Mouse (Mus musculus) midbrain, embryonic 13.5 days (tissue): ENCODE data around the gene Slco2b1. TPM values are rescaled to one million over a fixed set of nuclear protein-coding genes. Genes with fewer than 3 reads are reported as not detected.

Experiments
- ATAC-seq: fragments of 200-750 bp; cut with Nextera tagmentation; 2 replicates; pipeline ENCODE4 v1.8.0; 2017; ENCODE audit warnings: mild to moderate bottlenecking, moderate TSS enrichment, moderate library complexity
- H3K27ac ChIP-seq: fragments of 300-500 bp; sonication (generic); 2 replicates; pipeline ENCODE4 v1.5.1; 2015; ENCODE audit warnings: inconsistent platforms, mild to moderate bottlenecking, moderate library complexity
- H3K27me3 ChIP-seq: fragments of 300-500 bp; sonication (generic); 2 replicates; pipeline ENCODE4 v1.6.1; 2015; ENCODE audit warnings: mild to moderate bottlenecking, inconsistent platforms
- H3K36me3 ChIP-seq: fragments of 300-500 bp; sonication (generic); 2 replicates; pipeline ENCODE4 v1.6.1; 2015; ENCODE audit warnings: mild to moderate bottlenecking, inconsistent platforms
- H3K4me1 ChIP-seq: fragments of 300-500 bp; sonication (generic); replicated peaks from 2 replicates; pipeline ENCODE4 v1.6.1; 2015; ENCODE audit warnings: inconsistent platforms
- H3K4me2 ChIP-seq: fragments of 300-500 bp; sonication (generic); replicated peaks from 2 replicates; pipeline ENCODE4 v1.6.1; 2015; ENCODE audit warnings: moderate library complexity, mild to moderate bottlenecking, inconsistent platforms
- H3K4me3 ChIP-seq: fragments of 300-500 bp; sonication (generic); replicated peaks from 2 replicates; pipeline ENCODE4 v1.5.1; 2015; ENCODE audit warnings: mild to moderate bottlenecking, inconsistent platforms
- H3K9ac ChIP-seq: fragments of 300-500 bp; sonication (generic); replicated peaks from 2 replicates; pipeline ENCODE4 v1.6.1; 2015; ENCODE audit warnings: mild to moderate bottlenecking, inconsistent platforms
- H3K9me3 ChIP-seq: fragments of 300-500 bp; sonication (generic); 2 replicates; pipeline ENCODE4 v1.6.1; 2016; ENCODE audit warnings: mild to moderate bottlenecking, inconsistent platforms
- WGBS: fragments of 180-500 bp; shearing (Covaris S2); methylation state at CpG from one replicate; pipeline ENCODE4 v1.1.7; 2015; 5-methylcytosine and 5-hydroxymethylcytosine counted together
- polyA plus RNA-seq: library from polyadenylated mRNA; unstranded; fragments of >200 nt; fragmentation: Nextera tagmentation; extraction: Ambion mirVana; gene quantifications from 2 replicates; pipeline ENCODE4 v1.2.1, GENCODE M21; 2015

Gene Slco2b1
- polyA plus RNA-seq, 1 experiment from 2014 or later, result 5.0 TPM

GRCm38 (mm10) chr7:99641245-99641644 is 69.9 kb downstream of the Slco2b1 start:
- Histone ChIP-seq H3K27ac (no peak overlapping the region), H3K9me3 (no peaks in the 10 kb centered on the region), H3K4me1 (peaks cover 3% of the 10 kb centered on the region; the same call in 1 of the 2 replicates), H3K36me3 (no peaks in the 10 kb centered on the region), H3K4me3 (no peak overlapping the region), H3K4me2 (no peak overlapping the region), H3K9ac (no peak overlapping the region), H3K27me3 (0 out of 2 replicates have a peak, but pooled peaks cover 7% of the 10 kb centered on the region)
- ATAC-seq, result no peak
- 46% methylated on average over 4 of the region's 4 CpGs for WGBS

GRCm38 (mm10) chr7:99633966-99634665 is 77.0 kb downstream of the Slco2b1 start:
- Histone ChIP-seq H3K36me3 (no peaks in the 10 kb centered on the region), H3K9me3 (no peaks in the 10 kb centered on the region), H3K27me3 (peaks cover 31% of the 10 kb centered on the region), H3K27ac (no peak overlapping the region), H3K9ac (no peak overlapping the region), H3K4me2 (no peak overlapping the region), H3K4me3 (no peak overlapping the region), H3K4me1 (0 out of 2 replicates have a peak, but pooled peaks cover 6% of the 10 kb centered on the region)
- WGBS, result 78% methylated on average over 8 of the region's 8 CpGs
- no peak for ATAC-seq

- no peak overlapping the region for H3K9ac ChIP-seq
- no peaks in the 10 kb centered on the region for H3K9me3 ChIP-seq
- no peak overlapping the region for H3K27ac ChIP-seq
- peaks cover 10% of the 10 kb centered on the region for H3K4me1 ChIP-seq
- H3K36me3 ChIP-seq, result no peaks in the 10 kb centered on the region
- H3K27me3 ChIP-seq, result peaks cover 50% of the 10 kb centered on the region
- no peak overlapping the region for H3K4me2 ChIP-seq
- H3K4me3 ChIP-seq, result no peak overlapping the region
- ATAC-seq, result no peak
- 21% methylated on average over 6 of the region's 6 CpGs for WGBS
These were observed 78.9 kb downstream of the Slco2b1 start for GRCm38 (mm10) chr7:99632286-99632685.

GRCm38 (mm10) chr7:99627366-99627765 is 83.8 kb downstream of the Slco2b1 start:
- peak overlapping the region; percentile 50 for H3K4me3 ChIP-seq
- peaks cover 27% of the 10 kb centered on the region for H3K4me1 ChIP-seq
- H3K27ac ChIP-seq, result no peak overlapping the region
- no peak overlapping the region for H3K9ac ChIP-seq
- no peak for ATAC-seq
- no peaks in the 10 kb centered on the region for H3K9me3 ChIP-seq
- H3K27me3 ChIP-seq, result peaks cover 87% of the 10 kb centered on the region
- 6% methylated on average over 7 of the region's 7 CpGs for WGBS
- peak overlapping the region; percentile 87 for H3K4me2 ChIP-seq
- no peaks in the 10 kb centered on the region for H3K36me3 ChIP-seq

- Histone ChIP-seq H3K9ac (peak within 1 kb of the TSS; percentile 70), H3K36me3 (no peaks in the 10 kb centered on the region), H3K27ac (peak within 1 kb of the TSS; percentile 48), H3K4me2 (peak within 1 kb of the TSS; percentile 87), H3K4me1 (peaks cover 27% of the 10 kb centered on the region), H3K27me3 (peaks cover 87% of the 10 kb centered on the region), H3K9me3 (no peaks in the 10 kb centered on the region), H3K4me3 (peak within 1 kb of the TSS; percentile 50)
- peak; percentile 26; the same call in 1 of the 2 replicates for ATAC-seq
- WGBS, result under 1% methylated on average over 80 of the region's 83 CpGs
These were observed 84.5 kb downstream of the Slco2b1 start, which contains the start of gene Tpbgl for GRCm38 (mm10) chr7:99626376-99627270. TSS of gene Tpbgl (minus strand) at chr7:99627103.

GRCm38 (mm10) chr7:99625722-99626375 is 85.3 kb downstream of the Slco2b1 start:
- Histone ChIP-seq H3K4me3 (peak overlapping the region; percentile 50), H3K27ac (peak overlapping the region; percentile 48), H3K36me3 (no peaks in the 10 kb centered on the region), H3K27me3 (peaks cover 81% of the 10 kb centered on the region), H3K4me2 (peak overlapping the region; percentile 87), H3K9ac (peak overlapping the region; percentile 70), H3K9me3 (no peaks in the 10 kb centered on the region), H3K4me1 (peaks cover 30% of the 10 kb centered on the region)
- under 1% methylated on average over 81 of the region's 81 CpGs for WGBS
- peak; percentile 92 for ATAC-seq

GRCm38 (mm10) chr7:99618860-99619259 is 92.3 kb downstream of the Slco2b1 start:
- H3K9ac ChIP-seq, result no peak overlapping the region
- peaks cover 6% of the 10 kb centered on the region; the same call in 1 of the 2 replicates for H3K4me1 ChIP-seq
- H3K4me3 ChIP-seq, result no peak overlapping the region
- H3K4me2 ChIP-seq, result no peak overlapping the region
- ATAC-seq, result no peak; the same call in 1 of the 2 replicates
- H3K9me3 ChIP-seq, result no peaks in the 10 kb centered on the region
- no peak overlapping the region for H3K27ac ChIP-seq
- peaks cover 23% of the 10 kb centered on the region for H3K27me3 ChIP-seq
- no peaks in the 10 kb centered on the region for H3K36me3 ChIP-seq
- WGBS, result 9% methylated on average over 3 of the region's 3 CpGs

GRCm38 (mm10) chr7:99618264-99618663 is 92.9 kb downstream of the Slco2b1 start:
- Histone ChIP-seq H3K27ac (no peak overlapping the region), H3K4me2 (no peak overlapping the region), H3K27me3 (peaks cover 17% of the 10 kb centered on the region; the same call in 1 of the 2 replicates), H3K36me3 (no peaks in the 10 kb centered on the region), H3K9ac (no peak overlapping the region), H3K4me1 (peaks cover 6% of the 10 kb centered on the region; the same call in 1 of the 2 replicates), H3K9me3 (no peaks in the 10 kb centered on the region), H3K4me3 (no peak overlapping the region)
- no peak for ATAC-seq
- 83% methylated on average over 2 of the region's 2 CpGs for WGBS

Other genes with a start within 250 kb of the Slco2b1 start
- gene Klhl35, start 245.3 kb downstream of the Slco2b1 start, polyA plus RNA-seq, result 9.0 and 17.2 TPM in 2 replicates
- gene Rps3, start 227.6 kb downstream of the Slco2b1 start, polyA plus RNA-seq, result 531 and 554 TPM in 2 replicates
- 14.0 and 14.8 TPM in 2 replicates for gene Arrb1, start 175.9 kb downstream of the Slco2b1 start, polyA plus RNA-seq
- gene Tpbgl, start 84.2 kb downstream of the Slco2b1 start, polyA plus RNA-seq, result 0.64 and 1.0 TPM in 2 replicates
- gene Olfr520, start 18.9 kb upstream of the Slco2b1 start, polyA plus RNA-seq, result not detected in 2 replicates
- not detected in 2 replicates for gene Olfr521, start 52.2 kb upstream of the Slco2b1 start, polyA plus RNA-seq
- 1.1 and 1.2 TPM in 2 replicates for gene Neu3, start 117.1 kb upstream of the Slco2b1 start, polyA plus RNA-seq
- gene Xrra1, start 147.8 kb upstream of the Slco2b1 start, polyA plus RNA-seq, result 0.62 and 0.79 TPM in 2 replicates
- gene Spcs2, start 152.1 kb upstream of the Slco2b1 start, polyA plus RNA-seq, result 326 and 337 TPM in 2 replicates